Mouse (Mus musculus): ENCODE data around the gene Mafk.

- TF ChIP-seq CTCF (conservative IDR thresholded peaks at IDR 0.05; ENCODE audit: insufficient read depth, insufficient read length, low read depth, low read length) (no peak), POLR2A (IDR thresholded peaks at IDR 0.05; ENCODE audit: low read depth, low read length) (no peak)
These were observed 41.7 kb upstream of the Mafk start for GRCm38 (mm10) chr5:139749413-139750125.
